Mouse (Mus musculus): ENCODE results near the gene Unc119. TPM values are rescaled to one million over a fixed set of nuclear protein-coding genes. Genes with fewer than 3 reads are reported as not detected.
A peak's percentile ranks its signal among the peaks of the same experiment; 100 is the strongest.

Unc119 gene
- total and polyA plus RNA-seq, 2 experiments, result 5.5 to 12.7 TPM

DNA sequence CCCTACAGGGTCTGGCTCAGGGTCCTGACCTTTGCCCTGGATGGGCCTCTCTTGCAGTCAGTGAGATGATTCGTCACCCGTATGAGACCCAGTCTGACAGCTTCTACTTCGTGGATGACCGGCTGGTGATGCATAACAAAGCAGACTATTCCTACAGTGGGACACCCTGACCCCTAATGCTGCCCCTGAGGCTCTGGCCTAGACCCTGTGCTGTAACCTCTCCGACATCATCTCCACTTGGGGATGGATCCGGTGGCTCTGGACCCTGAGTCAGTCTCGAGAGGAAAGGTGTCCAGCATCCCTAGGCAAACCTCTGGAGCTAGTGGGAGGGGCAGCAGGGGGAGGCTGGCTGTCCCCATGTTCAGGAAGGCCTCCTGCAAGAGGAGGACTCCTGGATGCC lies 5.2 kb downstream of the Unc119 start:
- H3K27me3 ChIP-seq (ENCODE audit: control insufficient read depth, insufficient read depth, low read length), result no peaks in the 10 kb centered on the region
- WGBS, result 78% methylated on average over 7 of the region's 7 CpGs
- H3K4me1 ChIP-seq (ENCODE audit: control insufficient read depth, insufficient read depth, low read length), result peaks cover 14% of the 10 kb centered on the region
- TF ChIP-seq POLR2A (IDR thresholded peaks at IDR 0.05; ENCODE audit: extremely low read depth, insufficient read depth, low read length), result no peak
- no peak for TF ChIP-seq CTCF (IDR thresholded peaks at IDR 0.05; ENCODE audit: low read depth, low read length)
- H3K9ac ChIP-seq (ENCODE audit: low read depth, low read length), result no peak overlapping the region
- no peaks in the 10 kb centered on the region for H3K36me3 ChIP-seq (ENCODE audit: control insufficient read depth, insufficient read depth, low read length)
- H3K27ac ChIP-seq (replicated peaks; ENCODE audit: insufficient read depth, low read depth, low read length), result no peak overlapping the region
- H3K79me2 ChIP-seq (ENCODE audit: control insufficient read depth, insufficient read depth, low read length), result no peaks in the 10 kb centered on the region
- H3K4me3 ChIP-seq (ENCODE audit: insufficient read depth, low read depth, low read length), result no peak overlapping the region
- no peak for DNase-seq (ENCODE audit: extremely low read depth, low read depth, low spot score)

DNA sequence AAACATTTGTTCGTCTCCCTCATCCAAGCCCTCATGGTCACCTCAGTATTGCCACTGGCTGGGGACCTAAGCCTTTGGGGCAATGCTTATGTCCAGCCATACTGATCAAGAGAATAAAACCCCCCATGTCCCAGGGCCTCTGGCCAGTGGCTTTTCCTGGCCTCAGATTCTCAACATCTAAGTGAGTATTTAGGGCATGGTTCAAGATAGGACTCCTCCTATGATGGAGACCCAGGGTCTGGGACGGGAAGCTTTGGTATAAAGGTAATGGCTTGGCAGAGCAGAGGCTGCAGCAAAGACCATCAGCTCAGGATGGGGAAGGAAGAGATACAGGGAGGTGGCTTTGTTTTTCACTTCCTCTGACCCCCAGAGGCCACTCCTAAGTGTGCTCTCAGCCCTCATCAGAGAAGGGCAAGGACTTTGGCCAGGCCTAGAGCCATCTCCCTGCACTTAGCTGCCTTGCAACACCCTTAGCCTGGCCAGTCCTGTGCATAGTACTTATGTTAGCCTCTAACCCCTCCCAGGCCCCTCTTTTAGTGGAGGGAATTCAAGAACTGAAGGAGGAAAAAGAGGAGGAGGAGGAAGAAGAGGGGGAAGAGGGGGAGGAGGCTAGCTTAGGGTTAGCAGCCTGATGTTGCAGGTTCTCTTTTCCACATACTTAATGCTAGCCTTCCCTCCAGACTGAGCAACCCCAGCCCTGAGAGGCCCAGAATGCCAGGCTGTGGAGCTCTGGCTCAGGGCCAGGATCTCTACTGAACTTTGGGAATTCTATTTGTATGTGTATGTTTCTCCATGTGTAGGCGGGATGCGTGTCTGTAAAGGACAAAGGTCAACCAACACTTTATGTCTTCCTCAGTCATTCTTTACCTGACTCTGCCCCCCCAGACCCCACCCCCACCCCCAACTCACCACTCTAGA lies 6.4 kb downstream of the Unc119 start:
- H3K27me3 ChIP-seq (ENCODE audit: control insufficient read depth, insufficient read depth, low read length), result no peaks in the 10 kb centered on the region
- H3K4me3 ChIP-seq (ENCODE audit: insufficient read depth, low read depth, low read length), result no peak overlapping the region
- H3K27ac ChIP-seq (replicated peaks; ENCODE audit: insufficient read depth, low read depth, low read length), result no peak overlapping the region
- no peaks in the 10 kb centered on the region for H3K79me2 ChIP-seq (ENCODE audit: control insufficient read depth, insufficient read depth, low read length)
- H3K9ac ChIP-seq (ENCODE audit: low read depth, low read length), result no peak overlapping the region
- 61% methylated on average over 4 of the region's 4 CpGs for WGBS
- peak; percentile 19 for DNase-seq (ENCODE audit: extremely low read depth, low read depth, low spot score)
- TF ChIP-seq CTCF (IDR thresholded peaks at IDR 0.05; ENCODE audit: low read depth, low read length) (no peak), POLR2A (IDR thresholded peaks at IDR 0.05; ENCODE audit: extremely low read depth, insufficient read depth, low read length) (no peak)
- H3K36me3 ChIP-seq (ENCODE audit: control insufficient read depth, insufficient read depth, low read length), result no peaks in the 10 kb centered on the region
- peaks cover 9% of the 10 kb centered on the region for H3K4me1 ChIP-seq (ENCODE audit: control insufficient read depth, insufficient read depth, low read length)

DNA sequence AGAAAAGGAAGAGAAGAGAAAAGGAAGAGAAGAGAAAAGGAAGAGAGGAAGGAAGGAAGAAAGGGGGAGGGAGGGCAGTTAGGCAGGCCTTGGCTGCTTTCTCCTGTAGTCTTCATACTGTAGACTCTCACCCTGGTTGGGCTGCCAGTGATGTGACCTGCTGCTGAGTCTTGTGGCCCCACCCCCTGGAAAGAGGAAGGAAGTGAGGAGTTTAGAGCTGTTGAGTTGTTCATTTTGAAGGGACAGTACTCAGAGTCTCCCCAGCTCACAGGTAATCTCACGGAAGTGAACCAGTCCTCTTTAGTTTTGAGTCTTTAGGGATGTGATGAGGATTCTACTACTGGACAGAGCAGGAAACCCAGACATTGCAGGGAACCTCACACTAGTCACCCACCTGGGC lies 9.8 kb downstream of the Unc119 start:
- Histone ChIP-seq H3K36me3 (ENCODE audit: control insufficient read depth, insufficient read depth, low read length) (no peaks in the 10 kb centered on the region), H3K9ac (ENCODE audit: low read depth, low read length) (no peak overlapping the region), H3K4me1 (ENCODE audit: control insufficient read depth, insufficient read depth, low read length) (no peaks in the 10 kb centered on the region), H3K27me3 (ENCODE audit: control insufficient read depth, insufficient read depth, low read length) (no peaks in the 10 kb centered on the region), H3K79me2 (ENCODE audit: control insufficient read depth, insufficient read depth, low read length) (no peaks in the 10 kb centered on the region), H3K27ac (replicated peaks; ENCODE audit: insufficient read depth, low read depth, low read length) (no peak overlapping the region), H3K4me3 (ENCODE audit: insufficient read depth, low read depth, low read length) (no peak overlapping the region)
- TF ChIP-seq POLR2A (IDR thresholded peaks at IDR 0.05; ENCODE audit: extremely low read depth, insufficient read depth, low read length) (no peak), CTCF (IDR thresholded peaks at IDR 0.05; ENCODE audit: low read depth, low read length) (no peak)
- no peak for DNase-seq (ENCODE audit: extremely low read depth, low read depth, low spot score)
- 91% methylated on average over 1 of the region's 1 CpGs for WGBS

DNA sequence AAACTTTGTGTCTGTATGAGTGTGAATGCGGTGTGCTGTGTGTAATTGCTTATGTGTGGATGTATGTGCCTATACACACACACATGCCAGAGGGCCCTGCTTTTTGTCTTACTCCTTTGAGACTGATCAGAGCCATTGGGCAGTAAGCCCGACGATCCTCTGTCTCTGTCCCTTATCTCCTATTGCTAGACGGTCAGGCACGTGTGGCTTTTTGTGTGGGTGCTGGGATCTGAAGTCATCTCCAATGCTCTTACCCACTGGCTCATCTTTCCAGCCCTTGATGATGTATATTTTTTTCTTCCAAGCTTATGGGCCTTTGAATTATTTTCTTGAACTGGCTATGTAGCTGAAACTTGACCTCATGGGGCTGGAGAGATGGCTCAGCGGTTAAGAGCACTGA lies 11.6 kb downstream of the Unc119 start:
- Histone ChIP-seq H3K4me1 (ENCODE audit: control insufficient read depth, insufficient read depth, low read length) (no peaks in the 10 kb centered on the region), H3K79me2 (ENCODE audit: control insufficient read depth, insufficient read depth, low read length) (no peaks in the 10 kb centered on the region), H3K4me3 (ENCODE audit: insufficient read depth, low read depth, low read length) (no peak overlapping the region), H3K27ac (replicated peaks; ENCODE audit: insufficient read depth, low read depth, low read length) (no peak overlapping the region), H3K9ac (ENCODE audit: low read depth, low read length) (no peak overlapping the region), H3K36me3 (ENCODE audit: control insufficient read depth, insufficient read depth, low read length) (no peaks in the 10 kb centered on the region), H3K27me3 (ENCODE audit: control insufficient read depth, insufficient read depth, low read length) (no peaks in the 10 kb centered on the region)
- TF ChIP-seq CTCF (IDR thresholded peaks at IDR 0.05; ENCODE audit: low read depth, low read length), result no peak
- TF ChIP-seq POLR2A (IDR thresholded peaks at IDR 0.05; ENCODE audit: extremely low read depth, insufficient read depth, low read length), result no peak
- WGBS, result 81% methylated on average over 6 of the region's 6 CpGs
- no peak for DNase-seq (ENCODE audit: extremely low read depth, low read depth, low spot score)

DNA sequence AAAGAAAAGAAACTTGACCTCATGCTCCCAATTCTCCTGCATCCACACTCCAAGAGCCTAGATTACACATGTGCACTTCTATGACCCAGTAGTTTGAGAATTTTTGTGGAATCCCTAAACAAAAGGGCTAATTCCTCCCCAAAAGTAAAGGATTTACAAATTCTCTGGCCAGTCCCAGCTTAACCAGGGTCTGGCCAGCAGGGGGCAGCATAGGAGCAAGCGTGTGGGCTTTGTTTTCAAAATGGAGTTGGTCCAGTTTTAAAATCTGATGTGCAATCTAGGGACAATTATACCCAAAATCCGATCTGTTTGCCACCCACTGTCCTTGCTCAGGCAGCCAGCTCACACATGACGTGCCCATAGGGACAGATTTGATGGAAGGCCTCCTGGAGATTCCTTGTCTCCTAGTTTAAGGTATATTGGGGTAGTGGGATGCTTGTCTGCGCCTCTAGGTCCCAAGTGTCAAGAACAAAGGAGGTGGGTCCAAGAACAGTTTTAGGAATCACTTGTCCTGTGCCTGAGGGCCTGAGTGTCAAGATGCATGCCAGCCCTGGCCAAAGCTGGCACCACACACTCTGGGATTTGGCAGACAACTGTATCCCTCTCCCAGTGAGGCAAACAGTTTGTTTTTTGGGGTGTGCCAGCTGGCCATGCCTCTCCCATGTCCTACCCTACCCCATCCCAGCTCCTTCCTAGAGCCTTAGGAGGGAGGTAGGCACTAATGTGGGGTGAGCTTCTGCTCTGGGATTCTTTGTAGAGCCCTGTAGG lies 12.4 kb downstream of the Unc119 start:
- Histone ChIP-seq H3K27me3 (ENCODE audit: control insufficient read depth, insufficient read depth, low read length) (no peaks in the 10 kb centered on the region), H3K79me2 (ENCODE audit: control insufficient read depth, insufficient read depth, low read length) (no peaks in the 10 kb centered on the region), H3K4me3 (ENCODE audit: insufficient read depth, low read depth, low read length) (no peak overlapping the region), H3K36me3 (ENCODE audit: control insufficient read depth, insufficient read depth, low read length) (no peaks in the 10 kb centered on the region), H3K4me1 (ENCODE audit: control insufficient read depth, insufficient read depth, low read length) (no peaks in the 10 kb centered on the region), H3K9ac (ENCODE audit: low read depth, low read length) (no peak overlapping the region), H3K27ac (replicated peaks; ENCODE audit: insufficient read depth, low read depth, low read length) (no peak overlapping the region)
- TF ChIP-seq CTCF (IDR thresholded peaks at IDR 0.05; ENCODE audit: low read depth, low read length), result peak; percentile 90
- TF ChIP-seq POLR2A (IDR thresholded peaks at IDR 0.05; ENCODE audit: extremely low read depth, insufficient read depth, low read length), result no peak
- DNase-seq (ENCODE audit: extremely low read depth, low read depth, low spot score), result peak; percentile 72
- WGBS, result 32% methylated on average over 4 of the region's 4 CpGs

Data from liver, adult 2 months (tissue).